In genomic region chr4:141069731-141070130, GRCm38 (mm10) we compare ENCODE assay signal across 10 mouse cellular contexts. TPM values are rescaled to one million over a fixed set of nuclear protein-coding genes. Genes with fewer than 3 reads are reported as not detected.
A peak's percentile ranks its signal among the peaks of the same experiment; 100 is the strongest.
DNase-seq lines count a peak whose midpoint lies in the region; ATAC-seq and TF ChIP-seq lines count a peak whose summit lies in the region.
"Had no signal": no experiment of that assay in that cellular context is flagged by ENCODE, and none has a peak within 500 bp of the region (broad histone marks: within the 10 kb centered on the region; RNA-seq: fewer than 3 reads in every experiment).

No protein-coding gene starts in this region.

- DNase-seq in left cerebral cortex, adult 2 months (ENCODE audit: extremely low spot score in 1 of 2, low spot score in 2 of 2): peak; percentile 38 to 54
- DNase-seq in left cerebral cortex, postnatal 36 days (ENCODE audit: low spot score in 2 of 2): no peak
- DNase-seq in G1E (ENCODE audit: low spot score): peak; percentile 37
- DNase-seq in cerebellum, postnatal 25 days: peak; percentile 68 to 76
- peak; percentile 71 for DNase-seq in liver, postnatal 0 days
- peak; percentile 53 for DNase-seq in right cerebral cortex, postnatal 4 days
- DNase-seq in layer of hippocampus, postnatal 14 days (ENCODE audit: low spot score in 2 of 2): no peak

- H3K27me3 ChIP-seq in G1E (ENCODE audit: insufficient read depth, low read length): no peaks in the 10 kb centered on the region
- H3K27me3 ChIP-seq in liver, postnatal 0 days (ENCODE audit: insufficient read depth, low read length): no peaks in the 10 kb centered on the region
- H3K27me3 ChIP-seq: lung, embryonic 15.5 days had no signal

- peaks cover 51% of the 10 kb centered on the region for H3K4me1 ChIP-seq in G1E (ENCODE audit: insufficient read depth, low read depth, low read length)
- peaks cover 27% of the 10 kb centered on the region for H3K4me1 ChIP-seq in liver, postnatal 0 days (ENCODE audit: insufficient read depth)

- ATAC-seq in G1E (ENCODE audit: extremely low read depth, insufficient number of reproducible peaks, low FRiP score, poor library complexity, severe bottlenecking): no peak
- ATAC-seq in hematopoietic stem cell, adult 5-6 weeks (replicated peaks in 1 of 2; ENCODE audit: insufficient read depth in 1 of 2, low FRiP score in 2 of 2, low TSS enrichment in 1 of 2, low read depth in 1 of 2, poor library complexity in 2 of 2, severe bottlenecking in 2 of 2): peak; percentile 39 to 53; a peak in 1 of 4 replicates
- no peak for ATAC-seq in liver, postnatal 0 days

- TF ChIP-seq EP300 in liver, postnatal 0 days (IDR thresholded peaks at IDR 0.05; ENCODE audit: low read depth): no peak

- H3K9me3 ChIP-seq in G1E (replicated peaks): no peaks in the 10 kb centered on the region
- no peaks in the 10 kb centered on the region for H3K9me3 ChIP-seq in liver, postnatal 0 days (ENCODE audit: low read length)
- H3K9me3 ChIP-seq: lung, embryonic 15.5 days had no signal

- no peak overlapping the region for H3K4me2 ChIP-seq in liver, postnatal 0 days (ENCODE audit: low read depth, low read length)
- H3K4me2 ChIP-seq: lung, embryonic 15.5 days had no signal

- H3K9ac ChIP-seq in liver, postnatal 0 days (replicated peaks): no peak overlapping the region
- H3K9ac ChIP-seq: lung, embryonic 15.5 days had no signal

- 60% methylated on average over 4 of the region's 4 CpGs for WGBS in liver, postnatal 0 days (ENCODE audit: insufficient replicate concordance)

- TF ChIP-seq CTCF in left cerebral cortex, adult 2 months (IDR thresholded peaks at IDR 0.05): peak; percentile 88
- peak; percentile 66 for TF ChIP-seq CTCF in G1E (IDR thresholded peaks at IDR 0.05; ENCODE audit: low read depth, low read length)
- peak; percentile 96 for TF ChIP-seq CTCF in liver, postnatal 0 days (IDR thresholded peaks at IDR 0.05; ENCODE audit: low read depth)

- intact Hi-C loops in left cerebral cortex, adult 2 months (cut with DNase I): no loop called here
- intact Hi-C loops in left cerebral cortex, postnatal 36 days (cut with DNase I): no loop called here

- no peak overlapping the region for H3K27ac ChIP-seq in left cerebral cortex, adult 2 months
- no peak overlapping the region for H3K27ac ChIP-seq in liver, postnatal 0 days (ENCODE audit: low read depth)
- H3K27ac ChIP-seq: lung, embryonic 15.5 days had no signal

- peaks cover 98% of the 10 kb centered on the region for H3K36me3 ChIP-seq in G1E (replicated peaks)
- H3K36me3 ChIP-seq in liver, postnatal 0 days (replicated peaks; ENCODE audit: insufficient read depth, low read length): peaks cover 77% of the 10 kb centered on the region

- no peak overlapping the region for H3K4me3 ChIP-seq in left cerebral cortex, adult 2 months
- H3K4me3 ChIP-seq in G1E (ENCODE audit: low read depth, low read length): no peak overlapping the region
- no peak overlapping the region for H3K4me3 ChIP-seq in liver, postnatal 0 days (ENCODE audit: low read depth, low read length)
- H3K4me3 ChIP-seq: lung, embryonic 15.5 days had no signal

RNA-seq across cellular contexts. Expression of gene Necap2, which starts 8.4 kb away (rescaled TPM):
- total RNA-seq in left cerebral cortex, adult 2 months (2021): 10 to 100 TPM; 44.9 to 45.9 TPM
- 10 to 100 TPM; 38.2 to 42.4 TPM for total RNA-seq in left cerebral cortex, postnatal 36 days (2021)
- total RNA-seq in G1E (2014; fragmentation: Nextera tagmentation) (43.9 and 51.5 TPM in 2 replicates), G1E (2017) (61.9 and 62.4 TPM in 2 replicates)
- 91.8 and 101 TPM in 2 replicates for polyA plus RNA-seq in G1E (2012)
- 44.7 and 59.7 TPM in 2 replicates for total RNA-seq in hematopoietic stem cell, adult 5-6 weeks (2017)
- 47.1 and 53.0 TPM in 2 replicates for polyA plus RNA-seq in liver, postnatal 0 days (2015; fragmentation: Nextera tagmentation; extraction: Ambion mirVana)
- 10 to 100 TPM; 40.9 to 52.0 TPM for total RNA-seq in layer of hippocampus, postnatal 14 days (2021)

RNA-seq across cellular contexts. Expression of gene Crocc, which starts 9.4 kb away (rescaled TPM):
- 10 to 100 TPM; 68.1 to 71.3 TPM for total RNA-seq in left cerebral cortex, adult 2 months (2021)
- 10 to 100 TPM; 40.3 to 73.7 TPM for total RNA-seq in left cerebral cortex, postnatal 36 days (2021)
- total RNA-seq in G1E (2014; fragmentation: Nextera tagmentation) (1.7 and 3.4 TPM in 2 replicates), G1E (2017) (3.0 and 3.4 TPM in 2 replicates)
- polyA plus RNA-seq in G1E (2012): 5.3 and 7.1 TPM in 2 replicates
- 8.3 and 9.9 TPM in 2 replicates for total RNA-seq in hematopoietic stem cell, adult 5-6 weeks (2017)
- polyA plus RNA-seq in liver, postnatal 0 days (2015; fragmentation: Nextera tagmentation; extraction: Ambion mirVana): 0.32 and 0.47 TPM in 2 replicates
- total RNA-seq in layer of hippocampus, postnatal 14 days (2021): 10 to 100 TPM; 36.3 to 41.7 TPM

RNA-seq across cellular contexts. Expression of gene Spata21, which starts 18.4 kb away (rescaled TPM):
- under 1 TPM; 0.26 to 0.61 TPM for total RNA-seq in left cerebral cortex, adult 2 months (2021)
- total RNA-seq in left cerebral cortex, postnatal 36 days (2021): under 1 TPM; 0.43 to 0.79 TPM
- total RNA-seq in G1E (2014; fragmentation: Nextera tagmentation) (not detected in 2 replicates), G1E (2017) (not detected in 2 replicates)
- polyA plus RNA-seq in G1E (2012): not detected in 2 replicates
- not detected in 2 replicates for total RNA-seq in hematopoietic stem cell, adult 5-6 weeks (2017)
- polyA plus RNA-seq in liver, postnatal 0 days (2015; fragmentation: Nextera tagmentation; extraction: Ambion mirVana): not detected in 2 replicates
- total RNA-seq in layer of hippocampus, postnatal 14 days (2021): under 1 TPM; 0.24 to 0.37 TPM
- total RNA-seq: common myeloid progenitor, adult 5-6 weeks had no signal

RNA-seq across cellular contexts. Expression of gene Mfap2, which starts 59.5 kb away (rescaled TPM):
- total RNA-seq in left cerebral cortex, adult 2 months (2021): 1 to 10 TPM; 4.8 to 4.9 TPM
- total RNA-seq in left cerebral cortex, postnatal 36 days (2021): 1 to 10 TPM; 3.9 to 5.9 TPM
- total RNA-seq in G1E (2014; fragmentation: Nextera tagmentation) (not detected in 2 replicates), G1E (2017) (not detected in 2 replicates)
- not detected in 2 replicates for polyA plus RNA-seq in G1E (2012)
- total RNA-seq in hematopoietic stem cell, adult 5-6 weeks (2017): not detected in 2 replicates
- polyA plus RNA-seq in liver, postnatal 0 days (2015; fragmentation: Nextera tagmentation; extraction: Ambion mirVana): 14.1 and 14.6 TPM in 2 replicates
- 10 to 100 TPM; 11.3 to 14.1 TPM for total RNA-seq in layer of hippocampus, postnatal 14 days (2021)
- total RNA-seq: common myeloid progenitor, adult 5-6 weeks had no signal

Comparison
In these comparisons a context has a peak if more than half of its experiments do, and no peak if none do; other contexts are left out.
1. DNase-seq: peak in left cerebral cortex, adult 2 months (2 of 2), G1E (single experiment), cerebellum, postnatal 25 days (2 of 2), liver, postnatal 0 days (single experiment) and right cerebral cortex, postnatal 4 days (single experiment); none in left cerebral cortex, postnatal 36 days (0 of 2) and layer of hippocampus, postnatal 14 days (0 of 2).
2. ATAC-seq: peak in hematopoietic stem cell, adult 5-6 weeks (2 of 2); none in G1E (single experiment) and liver, postnatal 0 days (single experiment).
3. Peak in every context shown above with its lines, with median percentiles within 50 percentile points of each other: CTCF ChIP-seq.